Mouse (Mus musculus) spleen, adult 2 months (tissue): ENCODE results near the gene Vwa8.

ENCODE experiments used
- CTCF ChIP-seq: fragments of 200-500 bp; IDR thresholded peaks from 2 replicates; pipeline ENCODE4 v1.5.1; 2011; ENCODE audit warnings: mild to moderate bottlenecking, inconsistent platforms; ENCODE audit not compliant: insufficient read depth, insufficient read length, insufficient replicate concordance; ENCODE audit errors: extremely low read depth
- POLR2A ChIP-seq: fragments of 200-500 bp; IDR thresholded peaks from 2 replicates; pipeline ENCODE4 v1.6.1; 2011; ENCODE audit warnings: low read depth, low read length, inconsistent platforms

DNA sequence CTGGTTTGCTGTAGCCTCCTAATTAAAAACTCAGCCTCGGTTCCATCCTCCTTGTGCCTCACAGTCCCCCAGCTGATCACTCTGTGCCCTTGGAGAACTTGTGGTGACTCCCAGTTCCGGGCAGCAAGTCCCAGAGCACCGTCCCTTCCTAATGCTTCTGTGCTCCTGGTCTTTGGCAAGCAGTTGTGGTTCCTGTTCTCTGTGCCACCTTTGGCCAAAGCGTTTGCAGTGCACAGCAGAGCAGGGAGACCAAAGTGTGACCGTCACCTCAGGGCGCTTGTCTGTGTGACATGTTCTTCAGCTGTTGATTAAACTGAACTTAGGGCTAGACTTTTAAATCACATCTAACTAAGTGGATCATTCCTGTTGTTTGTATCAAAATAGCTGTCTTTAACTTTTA, 199.1 kb downstream of the Vwa8 start:
- TF ChIP-seq POLR2A (no peak), CTCF (no peak)
